Mouse (Mus musculus) lung, adult 2 months (tissue): ENCODE results near the gene Gm5741. TPM values are rescaled to one million over a fixed set of nuclear protein-coding genes. Genes with fewer than 3 reads are reported as not detected.

Source experiments
- DNase-seq: peaks from one replicate; pipeline ENCODE4 v3.0.0; 2022
- H3K4me1 ChIP-seq: fragments of 200-500 bp; 2 replicates; pipeline ENCODE4 v1.6.1; 2011; ENCODE audit warnings: low read length; ENCODE audit not compliant: control insufficient read depth, insufficient read depth
- H3K4me3 ChIP-seq: fragments of 200-500 bp; replicated peaks from 2 replicates; pipeline ENCODE3; 2011; ENCODE audit warnings: low read depth, mild to moderate bottlenecking, control low read depth, low read length; ENCODE audit errors: extremely low read depth
- CTCF ChIP-seq: fragments of 200-500 bp; IDR thresholded peaks from 2 replicates; pipeline ENCODE4 v1.5.1; 2011; ENCODE audit warnings: mild to moderate bottlenecking, low read length, control low read depth; ENCODE audit not compliant: insufficient read depth
- POLR2A ChIP-seq: fragments of 200-500 bp; IDR thresholded peaks from 2 replicates; pipeline ENCODE4 v1.6.1; 2011; ENCODE audit warnings: low read depth, mild to moderate bottlenecking, control low read depth, low read length, borderline replicate concordance; ENCODE audit errors: extremely low read depth
- WGBS: fragments of 180-500 bp; shearing (Covaris S2); methylation state at CpG from one replicate; pipeline ENCODE4 v1.1.7; 2018; 5-methylcytosine and 5-hydroxymethylcytosine counted together
- polyA plus RNA-seq: library from polyadenylated mRNA; depleted of rRNA; stranded (reverse); fragments of >200 nt; gene quantifications from 2 replicates; pipeline ENCODE4 v1.2.3, GENCODE M21; 2012

Gene Gm5741
- polyA plus RNA-seq, 1 experiment: not detected

- H3K4me1 ChIP-seq: peaks cover 2% of the 10 kb centered on the region; the same call in 1 of the 2 replicates
- whole genome bisulfite sequencing: 1% methylated on average over 53 of the region's 53 CpGs
- peak within 1 kb of the TSS; percentile 93 for H3K4me3 ChIP-seq
- peak; percentile 88 for DNase-seq
- TF ChIP-seq CTCF (no peak), POLR2A (peak; percentile 36; the same call in 1 of the 2 replicates)
Measured at GRCm38 (mm10) chr8:85059879-85060616, 7.7 kb downstream of the Gm5741 start, which contains the start of gene Fbxw9. Gene Fbxw9, plus strand, starts transcription at chr8:85060055.

- TF ChIP-seq POLR2A (no peak), CTCF (no peak)
- H3K4me1 ChIP-seq: peaks cover 2% of the 10 kb centered on the region; the same call in 1 of the 2 replicates
- DNase-seq: no peak
- H3K4me3 ChIP-seq: no peak overlapping the region
- WGBS: 74% methylated on average over 7 of the region's 7 CpGs
Measured at GRCm38 (mm10) chr8:85057367-85057766, 10.4 kb downstream of the Gm5741 start.

DNA sequence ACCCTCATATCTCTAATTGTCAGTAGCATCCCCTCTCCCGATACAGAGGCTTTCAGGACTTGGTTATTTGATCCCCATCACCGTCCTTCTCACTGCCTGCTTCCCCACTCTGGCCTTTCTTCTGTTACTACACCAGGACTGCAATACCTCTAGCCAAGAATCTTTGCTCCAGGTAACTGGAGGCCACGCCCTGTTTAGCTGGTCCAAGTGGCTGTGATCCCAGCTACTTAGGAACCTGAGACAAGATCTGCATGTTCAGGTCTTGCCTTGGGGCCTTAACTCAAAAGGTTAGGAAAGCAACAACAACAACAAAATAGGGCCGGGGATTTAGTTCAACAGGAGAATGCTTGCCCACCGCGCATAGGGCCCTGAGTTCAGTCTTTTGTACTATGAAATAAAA, 24.2 kb downstream of the Gm5741 start:
- 89% methylated on average over 6 of the region's 6 CpGs for WGBS
- Histone ChIP-seq H3K4me1 (peaks cover under 1% of the 10 kb centered on the region; the same call in 1 of the 2 replicates), H3K4me3 (no peak overlapping the region)
- TF ChIP-seq POLR2A (no peak), CTCF (no peak)
- no peak for DNase-seq

GRCm38 (mm10) chr8:85037681-85038531, 29.9 kb downstream of the Gm5741 start:
- DNase-seq: peak; percentile 58
- Histone ChIP-seq H3K4me3 (peak overlapping the region; percentile 76), H3K4me1 (peaks cover 13% of the 10 kb centered on the region)
- under 1% methylated on average over 57 of the region's 57 CpGs for WGBS
- TF ChIP-seq CTCF: no peak
- no peak for TF ChIP-seq POLR2A

DNA sequence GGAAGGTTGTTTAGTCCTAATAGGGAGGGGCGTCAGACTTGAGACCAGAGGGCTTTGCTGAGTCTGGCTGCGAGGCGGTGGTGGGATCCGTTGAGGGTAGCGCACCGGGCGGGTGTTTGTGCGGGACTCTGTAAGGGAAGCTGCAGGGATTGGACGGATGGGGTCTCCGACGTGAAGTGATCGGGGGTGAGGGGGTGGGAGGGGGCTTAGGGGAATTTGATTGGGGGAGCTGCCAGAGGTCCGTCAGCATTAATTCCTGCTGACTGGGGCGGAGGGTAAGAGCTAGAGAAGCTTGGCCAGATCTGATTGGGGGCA, 30.5 kb downstream of the Gm5741 start:
- DNase-seq: no peak

GRCm38 (mm10) chr8:85036718-85037365, 30.9 kb downstream of the Gm5741 start, which contains the start of gene Tnpo2:
Gene Tnpo2, plus strand, starts transcription at chr8:85036915.
- under 1% methylated on average over 58 of the region's 59 CpGs for WGBS
- DNase-seq: peak; percentile 83
- H3K4me3 ChIP-seq: peak within 1 kb of the TSS; percentile 93
- TF ChIP-seq POLR2A (no peak; the same call in 1 of the 2 replicates), CTCF (no peak)
- H3K4me1 ChIP-seq: peaks cover 13% of the 10 kb centered on the region

More for the DNA sequence above, 30.5 kb downstream of the Gm5741 start:
- TF ChIP-seq CTCF: no peak
- no peak for TF ChIP-seq POLR2A
- Histone ChIP-seq H3K4me1 (peaks cover 13% of the 10 kb centered on the region), H3K4me3 (peak overlapping the region; percentile 76)
- WGBS: under 1% methylated on average over 14 of the region's 14 CpGs

DNA sequence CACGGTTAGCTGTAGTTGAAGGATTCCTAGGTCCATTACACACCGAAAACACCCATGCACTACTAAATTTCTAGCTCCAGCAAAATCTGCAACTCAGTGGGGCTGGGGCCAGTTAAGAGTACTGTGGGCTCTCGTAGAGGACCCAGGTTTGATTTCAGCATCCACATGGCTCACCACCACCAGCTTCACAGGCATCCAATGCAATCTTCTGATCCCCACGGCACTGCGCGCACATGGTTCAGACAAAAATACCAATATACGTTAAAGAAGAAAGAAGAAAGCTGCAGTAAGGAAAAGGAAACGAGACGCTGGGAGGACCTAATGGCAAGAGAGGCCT, 31.4 kb downstream of the Gm5741 start:
- Histone ChIP-seq H3K4me3 (peak overlapping the region; percentile 93), H3K4me1 (peaks cover 13% of the 10 kb centered on the region)
- TF ChIP-seq POLR2A: no peak
- TF ChIP-seq CTCF: no peak
- DNase-seq: no peak
- 0% methylated on average over 9 of the region's 9 CpGs for WGBS

- under 1% methylated on average over 15 of the region's 15 CpGs for WGBS
- H3K4me1 ChIP-seq: peaks cover 13% of the 10 kb centered on the region
- TF ChIP-seq CTCF: no peak
- TF ChIP-seq POLR2A: no peak
- H3K4me3 ChIP-seq: peak overlapping the region; percentile 93
- peak; percentile 30 for DNase-seq
Measured at GRCm38 (mm10) chr8:85035728-85036310, 32.0 kb downstream of the Gm5741 start.

DNA sequence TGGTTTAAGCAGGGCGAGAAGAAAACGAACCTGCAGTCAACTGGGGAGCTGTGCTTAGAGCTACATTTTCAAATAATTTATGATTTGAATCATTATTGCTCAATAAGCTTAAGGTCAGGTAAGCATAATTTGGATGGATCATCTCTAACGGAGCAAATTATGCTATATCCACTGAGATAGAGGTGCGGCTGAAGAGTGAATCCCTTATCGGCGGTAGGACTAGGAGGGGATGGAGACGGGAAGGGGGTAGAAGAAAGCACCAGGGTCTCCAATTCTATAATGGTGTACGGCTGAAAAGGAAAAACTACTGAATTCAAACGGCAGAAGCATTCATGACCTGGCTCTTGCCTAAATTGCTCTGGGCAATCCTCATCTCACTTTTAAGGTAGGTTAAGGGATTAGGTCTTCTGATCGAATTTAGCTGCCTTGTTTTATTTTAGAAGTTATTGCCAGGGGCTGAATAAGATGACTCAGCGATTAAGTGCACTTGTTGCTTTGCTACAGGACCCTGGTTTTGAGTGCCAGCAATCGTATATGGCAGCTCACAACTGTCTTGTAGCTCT, 32.5 kb downstream of the Gm5741 start:
- DNase-seq: no peak
- WGBS: 3% methylated on average over 12 of the region's 12 CpGs
- TF ChIP-seq POLR2A: no peak
- no peak for TF ChIP-seq CTCF
- Histone ChIP-seq H3K4me3 (peak overlapping the region; percentile 52), H3K4me1 (peaks cover 13% of the 10 kb centered on the region)

GRCm38 (mm10) chr8:85034764-85035163, 33.0 kb downstream of the Gm5741 start:
- peak; percentile 53 for DNase-seq
- under 1% methylated on average over 13 of the region's 13 CpGs for WGBS
- peaks cover 13% of the 10 kb centered on the region for H3K4me1 ChIP-seq
- peak; percentile 53; the same call in 1 of the 2 replicates for TF ChIP-seq POLR2A
- no peak for TF ChIP-seq CTCF
- peak overlapping the region; percentile 52 for H3K4me3 ChIP-seq
